Mouse (Mus musculus) intestine, embryonic 15.5 days (tissue): Measurements from ENCODE around the gene Taldo1. TPM values are rescaled to one million over a fixed set of nuclear protein-coding genes. Genes with fewer than 3 reads are reported as not detected.
A peak's percentile ranks its signal among the peaks of the same experiment; 100 is the strongest.

Source experiments
- ATAC-seq: fragments of 200-750 bp; cut with Nextera tagmentation; 2 replicates; pipeline ENCODE4 v1.8.0; 2017; ENCODE audit warnings: moderate TSS enrichment, moderate library complexity
- H3K27ac ChIP-seq: fragments of 300-500 bp; sonication (generic); 2 replicates; pipeline ENCODE4 v1.5.1; 2015; ENCODE audit warnings: mild to moderate bottlenecking, inconsistent platforms
- H3K27me3 ChIP-seq: fragments of 300-500 bp; sonication (generic); replicated peaks from 2 replicates; pipeline ENCODE4 v1.6.1; 2015; ENCODE audit warnings: inconsistent platforms
- H3K36me3 ChIP-seq: fragments of 300-500 bp; sonication (generic); 2 replicates; pipeline ENCODE4 v1.6.1; 2015; ENCODE audit warnings: inconsistent platforms
- H3K4me1 ChIP-seq: fragments of 300-500 bp; sonication (generic); replicated peaks from 2 replicates; pipeline ENCODE4 v1.6.1; 2015; ENCODE audit warnings: inconsistent platforms
- H3K4me2 ChIP-seq: fragments of 300-500 bp; sonication (generic); replicated peaks from 2 replicates; pipeline ENCODE4 v1.6.1; 2015; ENCODE audit warnings: mild to moderate bottlenecking, inconsistent platforms
- H3K4me3 ChIP-seq: fragments of 300-500 bp; sonication (generic); replicated peaks from 2 replicates; pipeline ENCODE4 v1.5.1; 2015; ENCODE audit warnings: inconsistent platforms
- H3K9ac ChIP-seq: fragments of 300-500 bp; sonication (generic); 2 replicates; pipeline ENCODE4 v1.6.1; 2015; ENCODE audit warnings: inconsistent platforms
- H3K9me3 ChIP-seq: fragments of 300-500 bp; sonication (generic); 2 replicates; pipeline ENCODE4 v1.6.1; 2016; ENCODE audit warnings: inconsistent platforms
- WGBS: fragments of 180-500 bp; shearing (Covaris S2); methylation state at CpG from one replicate; pipeline ENCODE4 v1.1.7; 2015; 5-methylcytosine and 5-hydroxymethylcytosine counted together
- polyA plus RNA-seq: library from polyadenylated mRNA; unstranded; fragments of >200 nt; fragmentation: Nextera tagmentation; extraction: Ambion mirVana; gene quantifications from 2 replicates; pipeline ENCODE4 v1.2.1, GENCODE M21; 2015

The Taldo1 gene
- polyA plus RNA-seq: 458 and 460 TPM in 2 replicates

DNA sequence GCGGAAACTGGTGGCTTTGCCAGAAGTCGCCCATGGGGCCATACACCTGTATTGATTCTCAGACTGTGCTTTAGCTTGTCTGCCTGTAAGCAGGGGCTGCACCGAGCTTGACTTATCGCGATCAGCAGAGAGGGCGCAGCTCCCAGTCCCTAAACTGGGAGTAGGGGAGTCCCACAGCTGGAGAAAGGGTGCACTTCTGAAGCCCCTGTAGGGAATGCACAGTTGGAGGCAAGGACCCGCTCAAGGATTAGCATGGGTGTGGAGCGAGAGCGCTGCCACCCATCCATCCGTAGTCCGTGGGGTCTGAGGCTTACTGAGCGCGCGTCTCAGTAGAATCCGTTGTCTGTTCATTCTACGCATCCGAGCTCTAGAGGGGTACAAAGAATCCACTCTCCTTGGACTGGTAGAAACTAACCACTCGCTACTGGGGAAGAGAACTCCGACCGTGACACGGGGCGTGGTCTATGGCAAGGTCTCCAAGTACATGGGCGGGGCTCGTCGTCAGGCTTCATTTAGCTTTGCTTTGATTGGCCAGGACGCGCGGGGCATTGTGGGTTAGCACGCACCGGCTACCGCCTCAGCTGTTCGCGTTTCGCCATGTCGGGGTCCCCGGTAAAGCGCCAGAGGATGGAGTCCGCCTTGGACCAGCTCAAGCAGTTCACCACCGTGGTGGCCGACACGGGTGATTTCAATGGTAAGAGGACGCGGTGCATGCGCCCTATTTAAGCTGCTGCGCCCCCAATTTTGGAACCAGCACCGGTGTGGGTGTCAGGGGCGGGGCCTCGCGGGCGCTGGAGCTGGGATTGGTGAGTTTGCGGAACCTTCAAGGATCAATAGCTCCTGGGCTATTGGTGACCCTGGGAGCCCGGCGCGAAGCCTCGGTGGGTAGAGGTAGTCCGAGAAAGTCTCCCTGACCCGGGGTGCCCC, at the start of gene Taldo1:
Taldo1 (plus strand) TSS at position 575 of the 927 bp plus-strand sequence.
- Histone ChIP-seq H3K4me1 (peaks cover 17% of the 10 kb centered on the region), H3K4me3 (peak within 1 kb of the TSS; percentile 76), H3K9me3 (no peaks in the 10 kb centered on the region), H3K27ac (peak within 1 kb of the TSS; percentile 91), H3K27me3 (no peaks in the 10 kb centered on the region), H3K36me3 (no peaks in the 10 kb centered on the region; the same call in 1 of the 2 replicates), H3K4me2 (peak within 1 kb of the TSS; percentile 90), H3K9ac (peak within 1 kb of the TSS; percentile 57)
- WGBS: 1% methylated on average over 57 of the region's 57 CpGs
- ATAC-seq: peak; percentile 90

DNA sequence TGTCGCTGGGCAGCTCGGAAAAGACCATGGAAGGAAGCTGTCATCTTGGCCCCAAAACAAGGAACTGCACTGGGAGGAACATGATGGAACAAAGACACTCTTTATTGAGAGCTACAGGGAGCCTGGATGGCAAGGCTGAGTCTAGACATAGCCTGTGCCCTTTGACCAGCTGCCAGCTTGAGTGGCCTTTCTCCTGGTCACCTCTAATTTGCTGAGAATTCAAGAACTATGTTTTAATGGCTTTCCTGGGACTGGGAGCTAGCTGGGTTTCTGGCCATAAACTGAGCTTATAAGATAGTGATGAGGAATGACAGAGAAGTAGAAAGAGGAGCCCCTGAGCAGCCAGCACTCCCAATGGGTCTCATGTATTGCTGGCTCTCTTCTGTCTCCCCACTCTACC, 48.8 kb upstream of the Taldo1 start:
- no peaks in the 10 kb centered on the region for H3K27me3 ChIP-seq
- no peaks in the 10 kb centered on the region for H3K36me3 ChIP-seq
- H3K4me3 ChIP-seq: no peak overlapping the region
- WGBS: 83% methylated on average over 2 of the region's 2 CpGs
- no peak overlapping the region for H3K9ac ChIP-seq
- H3K4me1 ChIP-seq: peaks cover 21% of the 10 kb centered on the region; the same call in 1 of the 2 replicates
- no peaks in the 10 kb centered on the region for H3K9me3 ChIP-seq
- no peak for ATAC-seq
- H3K27ac ChIP-seq: peak overlapping the region; percentile 76
- H3K4me2 ChIP-seq: peak overlapping the region; percentile 33

GRCm38 (mm10) chr7:141343696-141344095, 48.3 kb upstream of the Taldo1 start:
- Histone ChIP-seq H3K27me3 (no peaks in the 10 kb centered on the region), H3K9ac (no peak overlapping the region), H3K4me2 (peak overlapping the region; percentile 33), H3K4me1 (peaks cover 19% of the 10 kb centered on the region; the same call in 1 of the 2 replicates), H3K4me3 (no peak overlapping the region), H3K36me3 (no peaks in the 10 kb centered on the region), H3K9me3 (no peaks in the 10 kb centered on the region), H3K27ac (peak overlapping the region; percentile 76)
- peak; percentile 50 for ATAC-seq
- WGBS: 56% methylated on average over 7 of the region's 7 CpGs

DNA sequence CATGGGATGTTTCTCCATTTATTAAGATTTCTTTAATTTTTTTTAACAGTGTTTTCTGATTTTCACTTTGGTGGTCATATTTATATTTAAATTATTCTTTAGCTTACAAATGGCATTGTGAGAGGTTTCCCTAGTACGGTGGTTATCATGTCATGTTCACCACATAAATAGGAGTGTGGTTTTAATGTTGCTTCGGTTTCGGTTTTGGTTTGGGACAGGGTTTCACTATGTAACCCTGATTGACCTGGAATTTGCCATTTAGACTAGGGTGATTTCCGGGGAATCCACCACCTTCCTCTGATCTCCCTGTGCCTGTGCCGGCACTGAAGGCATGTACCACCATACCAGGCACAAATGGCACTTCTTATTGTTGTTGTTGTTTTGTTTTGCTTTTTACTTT, 47.2 kb upstream of the Taldo1 start:
- H3K9ac ChIP-seq: no peak overlapping the region
- H3K4me3 ChIP-seq: no peak overlapping the region
- 84% methylated on average over 5 of the region's 5 CpGs for WGBS

GRCm38 (mm10) chr7:141351061-141351460, 40.9 kb upstream of the Taldo1 start:
- WGBS: 53% methylated on average over 6 of the region's 6 CpGs
- Histone ChIP-seq H3K36me3 (no peaks in the 10 kb centered on the region), H3K27ac (0 out of 2 replicates have a peak overlapping the region, but pooled peaks have one; percentile 27), H3K4me1 (0 out of 2 replicates have a peak, but pooled peaks cover 3% of the 10 kb centered on the region), H3K27me3 (no peaks in the 10 kb centered on the region), H3K4me2 (no peak overlapping the region), H3K9ac (no peak overlapping the region), H3K9me3 (no peaks in the 10 kb centered on the region), H3K4me3 (no peak overlapping the region)
- ATAC-seq: peak; percentile 76

More for the DNA sequence above, 47.2 kb upstream of the Taldo1 start:
- Histone ChIP-seq H3K27ac (no peak overlapping the region), H3K4me1 (peaks cover 14% of the 10 kb centered on the region; the same call in 1 of the 2 replicates), H3K36me3 (no peaks in the 10 kb centered on the region), H3K4me2 (no peak overlapping the region), H3K9me3 (no peaks in the 10 kb centered on the region), H3K27me3 (no peaks in the 10 kb centered on the region)
- no peak for ATAC-seq

DNA sequence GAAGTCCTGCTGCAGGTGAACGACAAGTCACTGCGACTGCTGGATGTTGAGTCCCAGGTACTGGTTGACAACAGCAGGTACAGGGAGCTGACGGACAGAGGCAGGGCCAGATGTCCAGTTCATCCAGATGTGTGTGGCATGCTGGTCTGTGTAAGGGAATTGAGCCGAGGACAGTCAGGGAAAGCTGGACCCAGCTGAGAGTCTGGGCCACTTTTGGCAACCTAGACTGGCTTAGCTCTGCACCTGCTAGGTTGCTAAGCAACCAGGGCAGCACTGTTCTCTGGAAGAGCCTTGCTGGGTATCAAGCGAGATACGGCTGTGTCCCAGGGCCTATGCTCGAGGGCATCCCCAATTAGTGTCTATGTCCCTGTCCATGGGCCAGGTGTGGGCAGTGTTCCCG, 36.9 kb upstream of the Taldo1 start:
- H3K4me3 ChIP-seq: no peak overlapping the region
- H3K4me1 ChIP-seq: 0 out of 2 replicates have a peak, but pooled peaks cover 3% of the 10 kb centered on the region
- H3K27ac ChIP-seq: no peak overlapping the region
- no peaks in the 10 kb centered on the region for H3K27me3 ChIP-seq
- no peak for ATAC-seq
- WGBS: 82% methylated on average over 8 of the region's 8 CpGs
- H3K9me3 ChIP-seq: no peaks in the 10 kb centered on the region
- H3K36me3 ChIP-seq: no peaks in the 10 kb centered on the region
- no peak overlapping the region for H3K4me2 ChIP-seq
- no peak overlapping the region for H3K9ac ChIP-seq

GRCm38 (mm10) chr7:141355626-141356326, 36.2 kb upstream of the Taldo1 start:
- Histone ChIP-seq H3K9me3 (no peaks in the 10 kb centered on the region), H3K4me3 (no peak overlapping the region), H3K27me3 (no peaks in the 10 kb centered on the region; the same call in 1 of the 2 replicates), H3K36me3 (no peaks in the 10 kb centered on the region), H3K4me2 (no peak overlapping the region), H3K4me1 (0 out of 2 replicates have a peak, but pooled peaks cover under 1% of the 10 kb centered on the region), H3K9ac (no peak overlapping the region), H3K27ac (no peak overlapping the region)
- 60% methylated on average over 12 of the region's 12 CpGs for WGBS
- no peak for ATAC-seq

DNA sequence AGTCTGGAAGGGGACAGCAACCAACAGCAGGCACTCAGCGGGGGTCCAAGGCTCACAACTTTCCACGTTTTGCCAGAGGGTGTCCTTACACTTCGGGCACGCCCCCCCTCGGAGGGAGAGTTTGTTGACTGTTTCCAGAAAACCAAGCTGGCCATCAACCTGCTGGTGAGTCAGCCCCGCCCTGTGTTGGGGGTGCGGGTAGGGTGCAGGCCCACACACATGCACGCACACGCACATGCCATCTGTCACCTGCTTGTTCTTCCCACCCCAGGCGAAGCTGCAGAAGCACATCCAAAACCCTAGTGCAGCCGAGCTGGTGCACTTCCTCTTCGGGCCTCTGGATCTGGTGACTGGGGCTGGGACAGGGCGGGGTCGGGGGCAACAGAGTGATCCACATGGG, 35.0 kb upstream of the Taldo1 start:
- Histone ChIP-seq H3K27me3 (no peaks in the 10 kb centered on the region; the same call in 1 of the 2 replicates), H3K36me3 (no peaks in the 10 kb centered on the region), H3K4me2 (no peak overlapping the region), H3K4me1 (peaks cover 10% of the 10 kb centered on the region; the same call in 1 of the 2 replicates), H3K4me3 (no peak overlapping the region), H3K9me3 (no peaks in the 10 kb centered on the region), H3K9ac (no peak overlapping the region), H3K27ac (no peak overlapping the region)
- no peak for ATAC-seq
- WGBS: 76% methylated on average over 14 of the region's 14 CpGs

DNA sequence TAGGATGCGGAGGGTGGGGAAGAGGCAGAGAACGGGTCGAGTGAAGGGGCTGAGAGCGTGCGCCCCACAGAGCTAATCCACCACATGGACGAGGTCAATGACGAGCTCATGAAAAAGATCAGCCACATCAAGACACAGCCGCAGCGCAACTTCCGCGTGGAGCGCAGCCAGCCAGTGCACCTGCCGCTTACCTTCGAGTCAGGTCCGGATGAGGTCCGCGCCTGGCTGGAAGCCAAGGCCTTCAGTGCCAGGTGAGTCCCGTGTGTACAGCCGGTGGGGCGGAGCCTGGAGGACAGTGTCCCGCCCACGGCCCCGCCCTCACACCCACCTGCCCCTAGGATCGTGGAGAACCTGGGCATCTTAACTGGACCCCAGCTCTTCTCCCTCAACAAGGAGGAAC, 30.5 kb upstream of the Taldo1 start:
- Histone ChIP-seq H3K4me1 (peaks cover 10% of the 10 kb centered on the region; the same call in 1 of the 2 replicates), H3K27me3 (no peaks in the 10 kb centered on the region; the same call in 1 of the 2 replicates), H3K4me3 (no peak overlapping the region), H3K4me2 (0 out of 2 replicates have a peak overlapping the region, but pooled peaks have one; percentile 9), H3K36me3 (0 out of 2 replicates have a peak, but pooled peaks cover 2% of the 10 kb centered on the region), H3K9me3 (no peaks in the 10 kb centered on the region), H3K27ac (peak overlapping the region; percentile 36; the same call in 1 of the 2 replicates), H3K9ac (no peak overlapping the region)
- peak; percentile 87 for ATAC-seq
- 14% methylated on average over 24 of the region's 24 CpGs for WGBS

DNA sequence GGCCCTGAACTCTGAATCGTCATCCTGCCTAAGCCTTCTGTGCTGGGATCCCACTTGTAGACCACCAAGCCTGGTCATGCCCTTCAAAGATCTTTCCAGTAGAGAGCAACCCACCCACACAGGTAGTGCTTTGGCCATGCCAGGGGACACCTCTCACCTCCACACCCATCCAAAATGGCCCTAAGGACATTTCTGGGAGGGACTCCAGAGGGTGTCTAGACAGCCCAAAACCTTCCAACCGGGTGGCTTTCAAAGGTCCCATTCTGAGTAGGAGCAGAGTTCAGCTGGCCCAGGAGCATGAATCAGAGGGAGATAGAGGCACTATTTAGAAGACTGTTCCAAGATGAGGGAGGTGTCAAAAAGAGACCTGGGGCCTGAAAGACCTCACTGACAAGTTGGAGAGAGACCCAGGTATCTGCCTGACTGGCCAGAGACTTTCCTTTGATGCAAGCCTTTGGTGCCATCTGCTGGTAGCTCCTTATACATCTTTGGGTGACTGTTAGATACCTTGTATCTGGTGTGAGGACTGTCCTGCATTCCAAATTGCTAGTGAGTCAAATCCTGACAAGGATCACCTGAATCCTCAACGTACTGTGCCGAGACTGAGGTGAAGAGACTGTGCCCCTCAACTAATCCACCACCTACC, 28.8 kb upstream of the Taldo1 start:
- H3K4me1 ChIP-seq: peaks cover 10% of the 10 kb centered on the region; the same call in 1 of the 2 replicates
- H3K9ac ChIP-seq: no peak overlapping the region
- H3K27ac ChIP-seq: no peak overlapping the region
- H3K4me3 ChIP-seq: no peak overlapping the region
- 0 out of 2 replicates have a peak, but pooled peaks cover 2% of the 10 kb centered on the region for H3K36me3 ChIP-seq
- ATAC-seq: peak; percentile 52
- H3K9me3 ChIP-seq: no peaks in the 10 kb centered on the region
- H3K27me3 ChIP-seq: no peaks in the 10 kb centered on the region; the same call in 1 of the 2 replicates
- WGBS: 51% methylated on average over 4 of the region's 4 CpGs
- H3K4me2 ChIP-seq: no peak overlapping the region

DNA sequence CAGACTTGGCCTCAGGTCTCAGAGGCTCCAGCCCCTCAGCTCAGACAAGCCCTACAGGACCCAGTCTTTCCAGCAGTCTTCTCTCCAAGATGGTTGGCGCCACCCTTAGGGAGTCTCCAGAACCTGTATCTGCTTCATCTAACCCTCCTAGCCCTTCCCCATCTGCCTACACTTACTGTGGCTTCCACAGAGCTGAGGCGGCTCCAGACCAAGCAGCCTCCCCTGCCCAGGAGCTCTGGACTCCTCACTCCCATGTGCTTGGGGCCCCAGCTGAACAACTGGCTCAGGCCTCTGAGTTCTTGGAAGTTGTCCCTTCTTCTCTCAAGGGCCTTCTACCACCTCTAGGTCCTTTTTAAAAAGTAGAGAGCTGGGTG, 28.3 kb upstream of the Taldo1 start:
- Histone ChIP-seq H3K36me3 (0 out of 2 replicates have a peak, but pooled peaks cover 2% of the 10 kb centered on the region), H3K4me1 (peaks cover 10% of the 10 kb centered on the region; the same call in 1 of the 2 replicates), H3K4me3 (no peak overlapping the region), H3K27me3 (no peaks in the 10 kb centered on the region; the same call in 1 of the 2 replicates), H3K27ac (no peak overlapping the region), H3K4me2 (no peak overlapping the region), H3K9ac (no peak overlapping the region), H3K9me3 (no peaks in the 10 kb centered on the region)
- ATAC-seq: peak; percentile 7; the same call in 1 of the 2 replicates
- WGBS: 70% methylated on average over 2 of the region's 2 CpGs
